Mouse (Mus musculus): ENCODE measurements around the gene Ccnq. TPM values are rescaled to one million over a fixed set of nuclear protein-coding genes. Genes with fewer than 3 reads are reported as not detected.
"Not testable (repeated sequence)": the region's sequence is repeated elsewhere in the genome, so short reads cannot be mapped to it uniquely, and the experiment has no call there.

The Ccnq gene
- polyA plus RNA-seq, 1 experiment from 2014 or later, result 23.8 TPM

DNA sequence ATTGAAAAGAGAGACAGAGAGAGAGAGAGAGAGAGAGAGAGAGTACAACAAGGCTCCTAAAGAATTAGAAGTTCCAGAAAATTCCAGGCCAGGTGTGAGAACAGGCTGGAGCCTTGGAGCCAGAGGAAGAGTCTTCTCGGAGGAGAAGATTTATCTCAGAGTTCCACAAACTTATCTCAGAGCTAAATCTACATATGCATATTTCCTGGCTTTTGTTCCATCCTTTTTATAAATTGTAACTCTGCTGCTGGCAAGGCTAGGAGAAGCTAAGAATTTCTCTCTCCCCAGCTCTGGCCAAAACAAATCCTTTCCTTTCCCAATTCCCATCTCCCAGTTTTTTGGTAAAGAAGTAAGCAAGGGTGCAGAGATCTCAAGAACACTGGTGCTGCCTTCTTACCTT is 3.8 kb upstream of the Ccnq start:
- no peak overlapping the region for H3K9ac ChIP-seq
- no peaks in the 10 kb centered on the region for H3K9me3 ChIP-seq (replicated peaks)
- ATAC-seq (replicated peaks; ENCODE audit: insufficient number of reproducible peaks, insufficient read depth, low FRiP score, low read depth), result no peak
- no peaks in the 10 kb centered on the region for H3K27me3 ChIP-seq
- no peak overlapping the region for H3K4me3 ChIP-seq
- H3K4me1 ChIP-seq (replicated peaks), result peaks cover 11% of the 10 kb centered on the region
- no peak overlapping the region for H3K27ac ChIP-seq
- WGBS, result 53% methylated on average over 1 of the region's 1 CpGs
- no peaks in the 10 kb centered on the region for H3K36me3 ChIP-seq
- H3K4me2 ChIP-seq, result no peak overlapping the region

DNA sequence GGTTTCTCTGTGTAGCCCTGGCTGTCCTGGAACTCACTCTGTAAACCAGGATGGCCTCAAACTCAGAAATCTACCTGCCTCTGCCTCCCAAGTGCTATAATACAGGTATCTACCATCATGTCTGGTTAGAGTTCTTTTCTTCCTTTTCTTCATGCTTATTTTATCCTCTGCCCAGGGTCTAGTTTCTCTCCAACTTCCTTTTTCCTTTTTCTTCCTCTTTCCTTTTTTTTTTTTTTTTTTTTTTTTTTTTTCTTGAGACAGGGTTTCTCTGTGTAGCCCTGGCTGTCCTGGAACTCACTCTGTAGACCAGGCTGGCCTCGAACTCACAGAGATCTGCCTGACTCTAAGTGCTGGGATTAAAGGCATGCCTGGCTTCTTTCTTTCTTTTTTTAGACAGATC is 2.6 kb upstream of the Ccnq start:
- not testable (repeated sequence) for H3K27me3 ChIP-seq; H3K27ac ChIP-seq; H3K36me3 ChIP-seq; H3K4me3 ChIP-seq; ATAC-seq (replicated peaks; ENCODE audit: insufficient number of reproducible peaks, insufficient read depth, low FRiP score, low read depth); H3K4me2 ChIP-seq; H3K9ac ChIP-seq; H3K9me3 ChIP-seq (replicated peaks)
- WGBS, result 69% methylated on average over 1 of the region's 1 CpGs
- H3K4me1 ChIP-seq (replicated peaks), result peaks cover 11% of the 10 kb centered on the region

DNA sequence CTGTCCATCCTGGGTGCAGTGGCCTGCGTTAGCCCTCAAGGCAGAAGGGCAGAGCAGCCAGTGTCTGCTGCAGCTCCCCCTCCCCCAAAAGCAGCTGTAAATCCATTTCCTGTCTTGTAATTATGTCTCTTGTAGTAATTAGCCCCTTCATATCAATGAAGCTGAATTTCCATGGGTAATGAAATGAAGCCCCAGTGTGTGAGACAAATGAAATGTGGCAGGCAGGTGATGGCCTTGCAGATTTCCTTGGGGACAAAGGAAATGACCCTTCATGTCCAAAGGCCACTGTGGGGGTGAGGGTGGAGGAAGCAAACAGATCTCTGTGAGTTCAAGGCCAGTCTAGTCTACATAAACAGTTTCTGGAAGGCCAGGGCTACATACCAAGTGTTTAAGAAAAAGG is 1.7 kb upstream of the Ccnq start:
- 70% methylated on average over 1 of the region's 1 CpGs for WGBS
- no peak overlapping the region for H3K27ac ChIP-seq
- no peaks in the 10 kb centered on the region for H3K9me3 ChIP-seq (replicated peaks)
- no peak overlapping the region for H3K4me3 ChIP-seq
- H3K36me3 ChIP-seq, result peaks cover 6% of the 10 kb centered on the region; the same call in 1 of the 2 replicates
- H3K27me3 ChIP-seq, result no peaks in the 10 kb centered on the region
- H3K4me2 ChIP-seq, result no peak overlapping the region
- H3K4me1 ChIP-seq (replicated peaks), result peaks cover 11% of the 10 kb centered on the region
- ATAC-seq (replicated peaks; ENCODE audit: insufficient number of reproducible peaks, insufficient read depth, low FRiP score, low read depth), result no peak
- no peak overlapping the region for H3K9ac ChIP-seq

DNA sequence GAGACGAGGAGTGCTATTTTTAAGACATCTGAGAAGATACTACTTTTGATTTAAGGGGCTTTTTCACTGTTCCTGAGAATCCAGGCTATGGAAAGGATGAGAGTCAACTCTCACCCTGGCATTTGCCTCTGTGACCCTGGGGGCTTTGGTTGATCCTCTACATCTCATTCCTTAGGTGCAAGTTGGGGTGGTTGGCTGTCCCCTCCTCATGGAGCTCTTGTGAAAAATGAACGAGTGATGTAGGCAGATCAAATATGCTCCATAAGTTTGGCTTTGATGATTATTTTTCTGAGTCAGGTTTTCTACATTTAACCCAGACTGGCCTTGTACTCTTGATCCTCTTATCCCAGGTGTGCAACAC is 294 bp upstream of the Ccnq start:
- no peaks in the 10 kb centered on the region for H3K9me3 ChIP-seq (replicated peaks)
- H3K36me3 ChIP-seq, result peaks cover 6% of the 10 kb centered on the region; the same call in 1 of the 2 replicates
- H3K27me3 ChIP-seq, result no peaks in the 10 kb centered on the region
- H3K27ac ChIP-seq, result no peak overlapping the region; the same call in 1 of the 2 replicates
- ATAC-seq (replicated peaks; ENCODE audit: insufficient number of reproducible peaks, insufficient read depth, low FRiP score, low read depth), result no peak
- H3K4me1 ChIP-seq (replicated peaks), result peaks cover 11% of the 10 kb centered on the region
- peak overlapping the region; percentile 66 for H3K9ac ChIP-seq
- peak overlapping the region; percentile 70 for H3K4me3 ChIP-seq
- H3K4me2 ChIP-seq, result peak overlapping the region; percentile 72
- 4% methylated on average over 2 of the region's 2 CpGs for WGBS

DNA sequence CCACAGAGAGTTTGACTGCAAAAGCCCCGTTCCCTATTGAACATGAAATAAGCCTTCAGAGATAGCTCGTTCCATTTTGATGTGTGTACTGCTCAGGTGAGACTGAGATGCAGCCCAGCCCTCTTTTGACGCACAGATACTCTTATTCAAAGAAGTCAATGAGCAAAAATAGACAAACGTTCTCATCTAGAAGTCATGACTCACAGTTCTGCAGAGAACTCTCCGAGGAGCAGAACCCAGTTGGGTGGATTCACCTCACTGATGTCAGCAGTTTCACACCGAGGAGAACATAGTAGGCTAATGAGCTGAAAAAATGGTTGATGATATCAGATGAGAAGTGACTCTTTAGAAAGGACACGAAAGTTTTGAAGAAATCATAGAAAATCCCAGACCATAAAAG is 5.3 kb downstream of the Ccnq start:
- H3K36me3 ChIP-seq, result peaks cover 6% of the 10 kb centered on the region; the same call in 1 of the 2 replicates
- peaks cover 13% of the 10 kb centered on the region for H3K4me1 ChIP-seq (replicated peaks)
- H3K9me3 ChIP-seq (replicated peaks), result no peaks in the 10 kb centered on the region
- no peak overlapping the region for H3K27ac ChIP-seq
- H3K4me2 ChIP-seq, result no peak overlapping the region
- no peaks in the 10 kb centered on the region for H3K27me3 ChIP-seq
- ATAC-seq (replicated peaks; ENCODE audit: insufficient number of reproducible peaks, insufficient read depth, low FRiP score, low read depth), result no peak
- H3K4me3 ChIP-seq, result no peak overlapping the region
- H3K9ac ChIP-seq, result no peak overlapping the region
- WGBS, result 71% methylated on average over 7 of the region's 7 CpGs

DNA sequence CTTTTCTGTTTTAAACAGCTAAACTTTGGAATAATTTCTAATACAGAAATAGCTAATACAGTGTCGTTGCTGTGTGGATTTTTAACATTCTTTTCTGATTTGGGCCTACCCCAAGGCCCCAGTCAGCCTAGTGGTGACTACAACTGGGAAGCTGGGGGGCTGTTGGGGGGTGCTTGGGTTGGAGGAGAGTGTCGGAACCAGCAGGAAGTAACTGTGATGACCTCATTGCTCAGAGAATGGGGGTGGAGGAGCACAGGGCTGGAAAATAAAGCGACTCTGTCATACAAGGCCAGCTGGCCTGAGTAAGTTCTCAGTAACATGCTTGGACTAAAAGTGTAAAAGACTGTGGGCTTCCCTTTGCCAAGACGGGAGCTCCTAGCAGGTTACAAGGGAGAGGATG is 6.1 kb downstream of the Ccnq start:
- Histone ChIP-seq H3K9ac (no peak overlapping the region), H3K27me3 (no peaks in the 10 kb centered on the region), H3K9me3 (replicated peaks) (no peaks in the 10 kb centered on the region), H3K4me1 (replicated peaks) (peaks cover 7% of the 10 kb centered on the region), H3K4me3 (no peak overlapping the region), H3K4me2 (no peak overlapping the region), H3K36me3 (peaks cover 6% of the 10 kb centered on the region; the same call in 1 of the 2 replicates), H3K27ac (peak overlapping the region; percentile 39; the same call in 1 of the 2 replicates)
- WGBS, result 22% methylated on average over 4 of the region's 4 CpGs
- ATAC-seq (replicated peaks; ENCODE audit: insufficient number of reproducible peaks, insufficient read depth, low FRiP score, low read depth), result no peak

DNA sequence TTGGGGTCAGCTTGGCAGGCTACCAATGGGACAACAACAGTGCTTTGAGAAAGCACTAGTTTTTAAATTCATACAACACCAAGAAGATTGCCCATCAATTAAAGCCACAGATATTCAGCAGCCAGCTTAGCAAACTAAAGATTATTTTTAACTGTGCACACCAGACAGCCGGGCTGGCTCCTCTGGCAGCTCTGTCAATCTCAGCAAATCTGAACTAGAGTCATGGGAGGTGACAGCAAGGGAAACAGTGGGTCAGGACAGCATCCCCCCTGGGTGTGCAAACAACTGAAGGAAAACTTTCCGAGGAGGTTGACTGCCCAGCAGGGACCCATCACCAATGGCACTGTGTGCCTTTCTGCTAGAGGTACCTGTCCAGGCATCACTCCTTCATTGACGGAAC is 9.1 kb downstream of the Ccnq start:
- H3K36me3 ChIP-seq, result no peaks in the 10 kb centered on the region
- H3K4me3 ChIP-seq, result no peak overlapping the region
- H3K9ac ChIP-seq, result no peak overlapping the region
- no peaks in the 10 kb centered on the region for H3K9me3 ChIP-seq (replicated peaks)
- H3K4me1 ChIP-seq (replicated peaks), result peaks cover 6% of the 10 kb centered on the region; the same call in 1 of the 2 replicates
- no peak overlapping the region for H3K27ac ChIP-seq
- no peaks in the 10 kb centered on the region for H3K27me3 ChIP-seq
- ATAC-seq (replicated peaks; ENCODE audit: insufficient number of reproducible peaks, insufficient read depth, low FRiP score, low read depth), result no peak
- 55% methylated on average over 3 of the region's 3 CpGs for WGBS
- H3K4me2 ChIP-seq, result no peak overlapping the region

DNA sequence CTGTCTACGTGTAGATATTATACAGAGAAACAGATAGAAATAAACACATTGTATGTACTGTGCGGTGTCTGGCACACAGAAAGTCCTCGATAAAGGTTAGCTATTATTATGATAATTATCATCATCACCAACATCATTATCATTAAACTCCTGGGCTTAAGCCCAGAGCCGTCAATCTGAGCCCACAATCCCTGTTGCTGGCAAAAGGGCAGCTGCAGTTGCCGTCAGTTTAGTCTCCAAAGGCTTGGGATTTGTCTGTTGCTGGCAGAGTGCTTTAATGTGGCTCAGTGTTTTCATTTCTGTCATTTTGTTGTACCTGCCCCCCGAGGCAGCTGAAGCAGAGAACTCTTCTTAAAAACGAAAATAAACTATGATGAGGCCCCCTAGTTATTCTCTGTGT is 9.6 kb downstream of the Ccnq start:
- Histone ChIP-seq H3K27me3 (no peaks in the 10 kb centered on the region), H3K9ac (no peak overlapping the region), H3K36me3 (no peaks in the 10 kb centered on the region), H3K27ac (no peak overlapping the region), H3K4me3 (no peak overlapping the region), H3K9me3 (replicated peaks) (no peaks in the 10 kb centered on the region), H3K4me2 (no peak overlapping the region), H3K4me1 (replicated peaks) (peaks cover 6% of the 10 kb centered on the region; the same call in 1 of the 2 replicates)
- ATAC-seq (replicated peaks; ENCODE audit: insufficient number of reproducible peaks, insufficient read depth, low FRiP score, low read depth), result no peak
- 62% methylated on average over 7 of the region's 7 CpGs for WGBS

DNA sequence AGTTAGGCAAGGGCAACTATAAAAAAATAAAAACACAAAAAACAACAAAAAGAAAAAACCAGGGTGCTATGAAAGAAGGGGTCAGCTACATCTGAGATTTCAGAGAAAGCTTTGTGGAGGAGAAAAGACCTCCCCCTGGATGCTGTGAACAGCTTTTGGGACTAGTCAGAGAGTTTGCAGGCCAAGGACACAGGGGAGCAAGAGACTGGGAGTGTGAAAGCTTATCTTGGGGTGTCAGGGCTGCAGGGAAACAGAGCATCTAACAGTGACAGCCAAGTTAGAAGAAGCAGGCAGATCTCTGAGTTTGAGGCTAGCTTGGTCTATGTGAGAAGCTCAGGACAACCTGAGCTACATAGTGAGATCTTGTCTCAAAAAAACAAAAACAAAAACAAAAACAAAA is 12.2 kb downstream of the Ccnq start:
- Histone ChIP-seq H3K27me3 (no peaks in the 10 kb centered on the region), H3K9ac (no peak overlapping the region), H3K36me3 (no peaks in the 10 kb centered on the region), H3K4me1 (replicated peaks) (no peaks in the 10 kb centered on the region), H3K4me2 (no peak overlapping the region), H3K27ac (no peak overlapping the region), H3K4me3 (no peak overlapping the region), H3K9me3 (replicated peaks) (no peaks in the 10 kb centered on the region)
- ATAC-seq (replicated peaks; ENCODE audit: insufficient number of reproducible peaks, insufficient read depth, low FRiP score, low read depth), result no peak

DNA sequence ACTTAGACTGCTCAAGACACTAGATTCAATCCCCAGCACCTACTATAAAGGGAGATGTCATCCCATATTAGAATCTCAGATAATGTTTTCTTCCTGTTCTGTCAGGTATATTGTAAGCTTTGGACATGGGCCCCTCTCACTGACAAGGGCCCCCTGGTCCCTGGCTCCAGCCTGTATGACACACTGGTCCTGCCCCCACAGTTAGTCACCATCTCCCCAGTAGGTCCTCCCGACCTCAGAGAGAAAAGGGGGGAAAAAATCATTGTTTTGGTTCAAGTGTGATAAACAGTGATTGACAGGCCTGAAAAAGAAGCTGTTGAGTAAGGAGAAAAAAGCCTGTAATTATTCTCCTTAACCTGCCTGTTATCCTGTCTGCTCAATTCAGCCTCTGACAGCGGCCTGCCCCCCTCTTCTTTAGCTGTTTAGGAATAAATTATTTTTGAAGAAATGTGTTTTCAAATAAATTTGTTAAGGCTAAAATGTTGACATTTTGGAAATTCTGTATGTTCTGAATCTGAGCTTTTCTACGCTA is 14.6 kb downstream of the Ccnq start:
- Histone ChIP-seq H3K4me1 (replicated peaks) (no peaks in the 10 kb centered on the region), H3K9ac (no peak overlapping the region), H3K9me3 (replicated peaks) (no peaks in the 10 kb centered on the region), H3K27me3 (no peaks in the 10 kb centered on the region), H3K4me3 (no peak overlapping the region), H3K4me2 (no peak overlapping the region), H3K27ac (no peak overlapping the region), H3K36me3 (no peaks in the 10 kb centered on the region)
- no peak for ATAC-seq (replicated peaks; ENCODE audit: insufficient number of reproducible peaks, insufficient read depth, low FRiP score, low read depth)
- 63% methylated on average over 3 of the region's 3 CpGs for WGBS

DNA sequence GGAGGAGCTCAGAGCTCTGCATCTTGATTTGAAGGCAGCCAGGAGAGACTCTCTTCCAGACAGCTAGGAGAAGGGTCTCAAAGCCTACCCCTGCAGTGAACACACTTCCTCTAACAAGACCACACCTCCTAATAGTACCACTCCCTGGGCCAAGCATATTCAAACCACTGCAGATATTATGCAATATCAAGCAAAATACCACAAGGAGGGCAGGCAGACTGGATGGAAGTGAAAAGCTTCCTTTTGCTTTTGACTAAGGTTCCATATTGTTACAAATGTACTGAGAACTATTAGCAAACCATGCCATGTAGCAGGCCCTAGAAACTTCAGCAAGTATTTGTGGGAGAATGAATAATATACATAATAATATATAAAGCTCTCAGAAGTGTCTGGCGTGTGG is 16.4 kb downstream of the Ccnq start:
- Histone ChIP-seq H3K4me3 (no peak overlapping the region), H3K4me2 (no peak overlapping the region), H3K4me1 (replicated peaks) (no peaks in the 10 kb centered on the region), H3K36me3 (no peaks in the 10 kb centered on the region), H3K9ac (no peak overlapping the region), H3K9me3 (replicated peaks) (no peaks in the 10 kb centered on the region), H3K27me3 (no peaks in the 10 kb centered on the region), H3K27ac (no peak overlapping the region)
- 82% methylated on average over 1 of the region's 1 CpGs for WGBS
- ATAC-seq (replicated peaks; ENCODE audit: insufficient number of reproducible peaks, insufficient read depth, low FRiP score, low read depth), result no peak

DNA sequence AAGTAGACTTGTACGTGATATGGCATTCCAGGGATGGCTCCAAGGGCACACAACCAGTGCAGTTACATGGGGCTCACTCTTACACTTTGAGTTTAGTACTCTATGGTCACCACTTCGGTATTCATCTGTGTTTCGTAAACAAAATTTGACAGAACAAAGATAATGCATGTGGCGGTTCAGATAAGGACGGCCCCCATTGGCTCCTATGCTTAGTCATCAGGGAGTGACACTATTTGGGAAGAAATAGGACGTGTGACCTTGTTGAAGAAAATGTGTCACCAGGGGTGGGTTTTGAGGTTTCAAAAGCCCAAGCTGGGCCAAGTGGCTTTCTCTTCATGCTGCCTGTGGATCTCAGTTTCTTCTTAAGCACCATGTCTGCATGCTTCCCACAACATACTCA is 18.9 kb downstream of the Ccnq start:
- Histone ChIP-seq H3K9ac (no peak overlapping the region), H3K4me1 (replicated peaks) (no peaks in the 10 kb centered on the region), H3K9me3 (replicated peaks) (no peaks in the 10 kb centered on the region), H3K27ac (no peak overlapping the region), H3K4me3 (no peak overlapping the region), H3K36me3 (no peaks in the 10 kb centered on the region), H3K4me2 (no peak overlapping the region), H3K27me3 (no peaks in the 10 kb centered on the region)
- ATAC-seq (replicated peaks; ENCODE audit: insufficient number of reproducible peaks, insufficient read depth, low FRiP score, low read depth), result no peak
- 64% methylated on average over 6 of the region's 6 CpGs for WGBS

Data from heart, embryonic 15.5 days (tissue).